Mouse (Mus musculus): ENCODE measurements at regions not wholly inside any gene's neighbourhood (a gene's known extent, or its start where the extent isn't known, plus 50 kb on each side); places are given as distances from the start of the nearest gene placed in this dataset.

DNA sequence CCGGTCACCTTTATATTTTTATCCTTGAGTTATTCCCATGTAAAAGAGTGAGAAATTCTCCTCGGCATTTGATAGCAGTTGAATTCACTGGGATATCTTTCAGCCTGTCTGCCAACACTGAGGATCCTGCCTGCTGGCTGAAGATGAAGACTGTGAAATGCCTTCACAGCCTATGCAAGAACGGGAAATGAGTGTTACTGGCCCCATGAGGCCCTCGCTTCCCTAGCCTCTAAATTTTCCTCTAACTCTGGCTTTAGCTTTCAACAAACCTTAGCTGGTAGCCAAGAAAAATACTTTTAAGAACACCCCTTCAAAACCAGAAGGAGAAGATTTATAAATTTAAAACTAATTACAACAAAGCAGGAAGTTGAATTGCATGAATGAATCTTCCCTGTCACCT is 285.8 kb downstream of the Pax1 start:
- TF ChIP-seq CTCF (IDR thresholded peaks at IDR 0.05; ENCODE audit: low read depth) (no peak), EP300 (IDR thresholded peaks at IDR 0.05; ENCODE audit: low read depth) (no peak)

Data from liver, embryonic 14.5 days (tissue).